Mouse (Mus musculus) intestine, embryonic 16.5 days (tissue): ENCODE measurements around the gene Med15. TPM values are rescaled to one million over a fixed set of nuclear protein-coding genes. Genes with fewer than 3 reads are reported as not detected.

Experiments used
- ATAC-seq: fragments of 200-750 bp; cut with Nextera tagmentation; 2 replicates; pipeline ENCODE4 v1.8.0; 2017; ENCODE audit warnings: moderate TSS enrichment, moderate library complexity
- H3K27ac ChIP-seq: fragments of 300-500 bp; sonication (generic); 2 replicates; pipeline ENCODE4 v1.5.1; 2014; ENCODE audit warnings: mild to moderate bottlenecking, low read length
- H3K27me3 ChIP-seq: fragments of 300-500 bp; sonication (generic); replicated peaks from 2 replicates; pipeline ENCODE4 v1.6.1; 2014; ENCODE audit warnings: low read length, control low read depth, mixed read lengths; ENCODE audit not compliant: control insufficient read depth, insufficient read depth
- H3K36me3 ChIP-seq: fragments of 300-500 bp; sonication (generic); 2 replicates; pipeline ENCODE4 v1.6.1; 2014; ENCODE audit warnings: low read length, control low read depth; ENCODE audit not compliant: control insufficient read depth, insufficient read depth
- H3K4me1 ChIP-seq: fragments of 300-500 bp; sonication (generic); 2 replicates; pipeline ENCODE4 v1.6.1; 2014; ENCODE audit warnings: low read length, control low read depth, mixed read lengths; ENCODE audit not compliant: control insufficient read depth, insufficient read depth
- H3K4me2 ChIP-seq: fragments of 300-500 bp; sonication (generic); 2 replicates; pipeline ENCODE4 v1.6.1; 2014; ENCODE audit warnings: low read depth, low read length, control low read depth
- H3K4me3 ChIP-seq: fragments of 300-500 bp; sonication (generic); 2 replicates; pipeline ENCODE4 v1.5.1; 2014; ENCODE audit warnings: mild to moderate bottlenecking, low read length
- H3K9ac ChIP-seq: fragments of 300-500 bp; sonication (generic); 2 replicates; pipeline ENCODE4 v1.6.1; 2014; ENCODE audit warnings: low read depth, low read length
- H3K9me3 ChIP-seq: fragments of 300-500 bp; sonication (generic); 2 replicates; pipeline ENCODE4 v1.6.1; 2016; ENCODE audit warnings: low read length, control low read depth; ENCODE audit not compliant: control insufficient read depth
- WGBS: fragments of 180-500 bp; shearing (Covaris S2); extraction: QIAGEN DNeasy Blood & Tissue Kit; methylation state at CpG from one replicate; pipeline ENCODE4 v1.1.7; 2014; 5-methylcytosine and 5-hydroxymethylcytosine counted together
- polyA plus RNA-seq: library from polyadenylated mRNA; unstranded; fragments of >200 nt; fragmentation: Nextera tagmentation; extraction: Ambion mirVana; gene quantifications from 2 replicates; pipeline ENCODE4 v1.2.1, GENCODE M21; 2015

The Med15 gene
- polyA plus RNA-seq, 1 experiment from 2014 or later: 43.9 TPM

GRCm38 (mm10) chr16:17636904-17637303, 95.8 kb downstream of the Med15 start:
- Histone ChIP-seq H3K27ac (no peak overlapping the region), H3K36me3 (peaks cover 15% of the 10 kb centered on the region), H3K9me3 (no peaks in the 10 kb centered on the region), H3K4me3 (no peak overlapping the region), H3K9ac (no peak overlapping the region), H3K27me3 (no peaks in the 10 kb centered on the region), H3K4me1 (no peaks in the 10 kb centered on the region), H3K4me2 (no peak overlapping the region)
- no peak for ATAC-seq
- 88% methylated on average over 2 of the region's 2 CpGs for WGBS

- H3K27me3 ChIP-seq: no peaks in the 10 kb centered on the region
- H3K27ac ChIP-seq: no peak overlapping the region
- 76% methylated on average over 8 of the region's 8 CpGs for WGBS
- H3K36me3 ChIP-seq: peaks cover 12% of the 10 kb centered on the region; the same call in 1 of the 2 replicates
- no peaks in the 10 kb centered on the region for H3K9me3 ChIP-seq
- no peak overlapping the region for H3K4me2 ChIP-seq
- ATAC-seq: no peak
- no peaks in the 10 kb centered on the region for H3K4me1 ChIP-seq
- H3K9ac ChIP-seq: no peak overlapping the region
- no peak overlapping the region for H3K4me3 ChIP-seq
Observed at GRCm38 (mm10) chr16:17633481-17634181, 99.1 kb downstream of the Med15 start.

- H3K4me1 ChIP-seq: no peaks in the 10 kb centered on the region
- no peaks in the 10 kb centered on the region for H3K9me3 ChIP-seq
- no peak overlapping the region for H3K4me2 ChIP-seq
- ATAC-seq: no peak
- H3K27ac ChIP-seq: no peak overlapping the region
- H3K9ac ChIP-seq: no peak overlapping the region
- peaks cover 10% of the 10 kb centered on the region for H3K36me3 ChIP-seq
- 91% methylated on average over 2 of the region's 2 CpGs for WGBS
- no peak overlapping the region for H3K4me3 ChIP-seq
- no peaks in the 10 kb centered on the region for H3K27me3 ChIP-seq
Observed at GRCm38 (mm10) chr16:17632580-17632979, 100.1 kb downstream of the Med15 start.

DNA sequence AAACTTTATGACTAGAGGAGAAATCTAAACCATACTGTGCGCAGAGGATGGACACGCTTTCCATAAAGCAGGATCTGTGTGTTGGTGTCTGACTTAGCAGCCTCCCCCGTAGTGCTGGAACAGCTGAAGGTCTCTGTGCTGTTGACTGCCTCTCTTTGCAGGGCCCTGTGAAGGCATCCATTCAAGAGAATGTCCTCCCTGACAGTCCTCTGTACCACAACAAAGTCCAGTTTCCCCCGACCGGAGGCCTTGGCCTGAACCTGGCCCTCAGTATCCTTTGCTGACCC, 106.5 kb downstream of the Med15 start:
- Histone ChIP-seq H3K9me3 (no peaks in the 10 kb centered on the region), H3K36me3 (peaks cover 15% of the 10 kb centered on the region; the same call in 1 of the 2 replicates), H3K4me3 (no peak overlapping the region), H3K27me3 (no peaks in the 10 kb centered on the region), H3K4me1 (no peaks in the 10 kb centered on the region), H3K9ac (no peak overlapping the region), H3K27ac (no peak overlapping the region), H3K4me2 (no peak overlapping the region)
- no peak for ATAC-seq
- WGBS: 94% methylated on average over 5 of the region's 5 CpGs

DNA sequence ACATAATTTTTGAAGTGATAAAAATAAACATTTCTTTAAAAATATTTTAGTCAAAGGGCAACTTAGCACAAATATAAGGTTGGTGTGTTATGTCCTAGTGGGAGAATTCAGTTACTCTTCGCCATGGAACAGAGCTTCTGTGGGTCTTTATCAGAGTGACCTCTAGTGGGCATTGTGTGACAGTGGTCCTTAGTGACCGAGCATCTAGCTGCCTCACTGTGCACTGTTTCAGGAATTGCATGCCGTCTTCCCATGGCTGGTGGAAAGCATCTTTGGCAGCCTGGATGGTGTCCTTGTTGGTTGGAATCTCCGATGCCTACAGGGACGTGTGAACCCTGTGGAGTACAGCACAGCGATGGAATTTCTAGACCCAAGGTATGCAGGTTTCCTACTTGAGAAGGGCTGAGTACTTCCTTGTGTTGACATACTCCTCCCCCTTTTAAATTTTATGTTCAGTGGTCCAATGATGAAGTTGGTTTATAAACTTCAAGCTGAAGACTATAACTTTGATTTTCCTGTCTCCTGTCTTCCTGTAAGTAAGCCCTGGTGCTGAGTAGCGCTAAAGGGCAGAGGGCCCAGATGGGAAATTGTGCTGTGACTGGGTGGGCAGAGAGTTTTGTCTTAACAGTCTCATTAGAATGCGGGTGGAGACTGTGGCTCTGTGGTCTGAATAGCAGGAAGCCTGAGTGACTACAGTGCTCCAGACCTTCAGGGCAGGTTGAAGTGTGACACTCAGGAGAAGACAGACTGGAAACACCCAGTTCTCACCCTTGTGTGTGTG, 107.0 kb downstream of the Med15 start:
- Histone ChIP-seq H3K4me3 (no peak overlapping the region), H3K9me3 (no peaks in the 10 kb centered on the region), H3K4me1 (peaks cover under 1% of the 10 kb centered on the region; the same call in 1 of the 2 replicates), H3K9ac (no peak overlapping the region), H3K36me3 (peaks cover 15% of the 10 kb centered on the region; the same call in 1 of the 2 replicates), H3K4me2 (no peak overlapping the region), H3K27me3 (no peaks in the 10 kb centered on the region), H3K27ac (no peak overlapping the region)
- 63% methylated on average over 8 of the region's 8 CpGs for WGBS
- ATAC-seq: peak; percentile 46; the same call in 1 of the 2 replicates

GRCm38 (mm10) chr16:17621936-17622335, 110.8 kb downstream of the Med15 start:
- Histone ChIP-seq H3K36me3 (no peaks in the 10 kb centered on the region; the same call in 1 of the 2 replicates), H3K9ac (no peak overlapping the region), H3K4me2 (no peak overlapping the region), H3K27me3 (no peaks in the 10 kb centered on the region), H3K4me1 (peaks cover 10% of the 10 kb centered on the region), H3K27ac (no peak overlapping the region), H3K9me3 (no peaks in the 10 kb centered on the region), H3K4me3 (no peak overlapping the region)
- 83% methylated on average over 1 of the region's 1 CpGs for WGBS
- ATAC-seq: no peak

- H3K36me3 ChIP-seq: no peaks in the 10 kb centered on the region
- H3K27me3 ChIP-seq: no peaks in the 10 kb centered on the region
- WGBS: 2% methylated on average over 60 of the region's 60 CpGs
- H3K4me1 ChIP-seq: peaks cover 10% of the 10 kb centered on the region
- H3K9ac ChIP-seq: peak within 1 kb of the TSS; percentile 96
- no peak within 1 kb of the TSS for H3K27ac ChIP-seq
- peak within 1 kb of the TSS; percentile 99 for H3K4me3 ChIP-seq
- ATAC-seq: peak; percentile 76
- H3K9me3 ChIP-seq: no peaks in the 10 kb centered on the region
- peak within 1 kb of the TSS; percentile 75 for H3K4me2 ChIP-seq
Observed at GRCm38 (mm10) chr16:17619198-17620105, 113.2 kb downstream of the Med15 start, which contains the start of gene Smpd4. Gene Smpd4, plus strand, starts transcription at chr16:17619354.

DNA sequence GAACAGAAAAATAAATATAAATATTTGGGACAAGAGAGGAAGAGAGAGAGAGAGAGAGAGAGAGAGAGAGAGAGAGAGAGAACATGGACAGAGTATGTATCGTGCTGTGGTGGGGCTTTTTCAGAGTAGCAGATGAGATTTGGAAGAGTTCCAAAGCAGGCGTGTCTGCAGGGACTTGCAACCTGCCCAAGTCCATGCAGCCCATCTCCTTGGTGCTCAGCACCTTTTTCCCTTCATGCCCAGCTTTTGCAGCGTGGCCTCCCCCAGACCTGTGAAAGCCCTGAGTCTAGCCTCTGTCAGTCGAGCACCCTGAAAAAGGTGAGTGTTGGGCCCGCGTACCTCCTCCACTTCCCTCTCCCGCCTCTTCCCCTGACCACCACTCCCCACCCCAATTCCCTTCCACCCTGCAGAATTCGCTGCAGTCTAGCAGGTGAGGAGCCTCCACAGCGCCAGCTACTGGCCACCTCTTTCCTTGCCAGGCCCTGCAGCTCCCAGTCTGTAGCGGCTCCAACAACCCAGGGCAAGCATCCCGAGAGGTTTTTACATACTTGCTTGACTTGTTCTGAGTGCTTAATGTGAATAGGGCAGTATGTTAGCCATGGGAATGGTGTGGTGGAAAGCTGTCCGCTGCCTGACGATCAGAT, 114.6 kb downstream of the Med15 start:
- Histone ChIP-seq H3K9me3 (no peaks in the 10 kb centered on the region), H3K9ac (no peak overlapping the region), H3K27ac (no peak overlapping the region), H3K36me3 (no peaks in the 10 kb centered on the region), H3K27me3 (no peaks in the 10 kb centered on the region), H3K4me2 (peak overlapping the region; percentile 21), H3K4me3 (no peak overlapping the region), H3K4me1 (peaks cover 10% of the 10 kb centered on the region)
- 13% methylated on average over 13 of the region's 13 CpGs for WGBS
- ATAC-seq: peak; percentile 69
